Mouse (Mus musculus): ENCODE measurements around the gene Lcn9.
A peak's percentile ranks its signal among the peaks of the same experiment; 100 is the strongest.
"Not testable (repeated sequence)": the region's sequence is repeated elsewhere in the genome, so short reads cannot be mapped to it uniquely, and the experiment has no call there.

Lcn9 gene

DNA sequence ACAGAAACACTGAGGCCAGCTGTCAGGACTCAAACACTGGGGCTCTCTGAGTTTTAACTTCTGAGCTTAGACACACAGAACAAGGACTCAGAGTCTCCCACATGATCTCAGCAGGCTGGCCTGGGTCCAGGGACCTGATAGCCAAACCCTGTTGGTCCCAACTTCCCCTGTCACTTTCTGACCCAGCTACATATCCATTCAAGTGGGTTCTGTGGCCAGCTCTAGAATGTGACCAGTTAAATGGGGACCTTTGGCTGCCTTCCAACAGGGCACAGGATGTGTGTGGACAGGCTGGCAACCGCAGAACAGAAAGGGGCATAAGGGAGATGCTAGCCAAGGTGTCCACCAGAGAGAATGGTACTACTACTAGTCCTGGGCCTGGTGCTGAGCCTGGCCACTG is at the start of gene Lcn9:
Gene Lcn9 (plus strand): TSS at position 348 of the 400 bp plus-strand sequence.
- DNase-seq, result peak; percentile 22 to 32

DNA sequence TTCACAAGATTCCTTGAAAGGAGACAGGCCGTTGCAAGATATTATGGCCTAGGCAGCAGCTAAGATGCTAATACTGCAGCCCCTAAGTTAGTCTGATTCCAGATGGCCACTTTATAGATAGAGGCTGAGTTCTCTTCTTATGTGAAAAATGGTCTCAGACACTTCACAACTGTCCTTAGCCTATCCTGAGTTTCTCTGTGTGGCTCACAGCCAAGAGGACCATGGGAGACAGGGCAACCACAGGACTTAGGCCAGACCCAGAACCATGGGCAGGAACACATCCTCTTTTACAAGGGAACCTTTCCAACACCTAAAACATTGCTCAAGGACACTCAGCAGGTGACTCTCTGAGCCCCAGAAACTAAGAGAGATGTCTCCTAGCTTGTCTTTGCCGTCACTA is 49.4 kb upstream of the Lcn9 start:
- DNase-seq, result no peak

DNA sequence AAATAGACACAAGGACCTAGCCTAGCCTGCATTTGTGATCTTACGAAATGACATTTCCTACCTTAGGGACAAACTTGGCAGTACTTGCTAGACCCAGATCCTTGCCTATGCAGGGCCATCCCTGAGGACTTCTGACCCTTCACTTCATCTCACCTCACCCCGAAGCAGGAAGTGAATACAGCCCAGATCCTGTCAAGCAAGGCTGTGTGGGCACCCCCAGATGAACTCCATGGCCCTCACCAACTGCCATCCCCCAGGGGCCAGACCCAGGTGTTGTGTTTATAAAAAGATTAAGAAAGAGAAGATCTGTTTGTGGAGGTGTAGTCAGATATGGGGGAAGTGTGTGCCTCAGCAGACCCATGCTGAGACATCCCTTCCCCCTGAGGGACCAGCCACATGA is 48.3 kb upstream of the Lcn9 start:
- DNase-seq, result no peak

DNA sequence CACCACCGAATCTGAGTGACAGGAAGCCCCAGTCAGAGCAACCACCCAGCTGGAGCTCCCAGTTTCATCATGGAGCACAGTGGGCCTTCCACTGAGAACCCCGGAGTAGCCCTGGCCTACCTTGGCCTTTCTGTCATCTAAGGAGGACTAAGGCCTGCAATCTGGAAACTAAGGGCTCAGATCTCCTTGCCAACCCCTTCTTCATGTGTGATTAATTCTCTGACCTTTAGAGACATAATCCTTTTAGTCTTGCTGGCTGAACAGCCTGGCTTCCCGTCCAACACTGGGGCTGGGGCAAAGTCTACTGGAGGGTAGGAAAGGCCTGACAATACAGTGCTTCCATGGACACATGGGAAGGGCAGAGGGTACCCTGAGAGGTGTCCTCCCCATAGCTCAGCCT is 47.0 kb upstream of the Lcn9 start:
- DNase-seq, result no peak

DNA sequence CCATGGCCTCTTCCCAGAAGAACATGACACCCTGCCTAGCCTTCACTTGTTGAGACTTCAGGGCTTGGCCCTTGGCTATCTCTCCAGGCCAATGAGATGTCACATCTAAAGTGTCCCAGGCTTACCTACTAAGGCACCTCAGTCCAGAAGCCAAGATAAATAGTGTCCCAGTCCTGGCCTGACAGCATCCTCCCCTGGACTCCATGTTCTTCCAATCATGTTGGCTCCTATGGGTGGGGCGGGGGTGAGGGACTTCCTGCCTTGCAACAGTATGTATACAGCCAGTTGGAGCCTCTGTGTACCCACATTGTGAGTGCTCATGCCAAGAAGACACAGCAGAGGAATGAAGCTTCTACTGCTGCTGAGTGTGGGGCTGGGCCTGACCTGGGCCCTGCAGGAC is 46.2 kb upstream of the Lcn9 start, which contains the start of gene Lcn11:
Gene Lcn11 (plus strand): TSS at position 301 of the 400 bp plus-strand sequence.
- no peak for DNase-seq

DNA sequence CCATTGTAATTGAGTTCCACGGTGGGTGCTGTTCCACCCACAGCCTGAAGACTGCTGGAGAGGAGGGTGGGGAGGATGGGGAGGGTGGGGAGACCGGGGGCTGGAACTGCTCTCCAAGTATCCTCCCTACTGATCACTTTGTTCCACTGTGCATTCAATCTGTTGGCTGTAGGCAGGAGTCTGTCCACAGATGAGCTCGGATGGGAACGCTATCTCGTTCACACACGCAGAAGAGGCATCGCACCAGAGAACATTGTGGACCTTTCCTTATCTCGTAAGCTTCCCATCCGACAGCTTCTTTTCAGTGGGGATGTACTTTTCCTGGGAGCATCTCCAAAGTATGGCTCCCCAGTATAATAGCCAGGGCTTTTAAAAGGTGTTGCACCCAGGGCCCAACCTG is 43.9 kb upstream of the Lcn9 start:
- DNase-seq, result no peak

DNA sequence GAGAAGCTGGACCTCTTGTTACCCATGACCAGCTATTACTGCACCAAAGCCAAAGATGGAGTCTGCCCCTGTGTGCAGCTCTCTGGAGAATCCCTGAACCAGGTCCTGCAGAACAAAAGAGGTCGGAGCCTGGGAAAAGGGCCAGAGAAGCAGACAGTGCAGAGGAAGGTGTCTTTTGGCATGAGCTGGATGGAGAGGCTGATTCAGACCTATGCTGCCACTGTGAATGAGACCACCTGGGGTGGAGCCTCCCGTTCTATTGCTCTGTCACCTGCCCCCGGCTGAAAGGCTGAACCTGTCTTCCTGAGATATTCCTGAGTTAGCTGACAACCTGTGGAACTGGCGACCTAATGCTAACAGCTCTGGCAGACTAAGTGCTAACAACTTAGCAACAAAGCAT is 42.0 kb upstream of the Lcn9 start:
- no peak for DNase-seq

DNA sequence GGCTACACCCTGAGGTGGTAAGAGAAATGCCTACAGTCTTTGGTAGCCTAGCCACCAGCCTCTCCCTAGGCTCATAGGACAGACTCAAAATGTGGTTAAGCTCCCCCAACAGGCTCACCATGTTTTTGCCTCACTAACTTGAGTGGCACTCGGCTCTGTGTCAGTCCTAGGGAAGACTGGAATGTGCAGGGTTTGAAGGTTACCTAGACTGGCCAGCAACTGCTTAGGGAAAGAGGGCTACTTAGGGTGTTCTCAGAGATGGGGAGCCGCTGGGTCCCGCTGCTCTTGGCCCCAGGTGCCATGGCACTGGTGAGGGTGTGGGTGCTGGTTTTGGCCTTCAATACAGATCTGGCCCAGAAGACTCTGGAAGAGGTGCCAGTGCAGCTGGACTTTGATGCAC is 41.0 kb upstream of the Lcn9 start, which contains the start of gene Gm13539:
Gene Gm13539 (plus strand): TSS at position 301 of the 400 bp plus-strand sequence.
- no peak for DNase-seq

DNA sequence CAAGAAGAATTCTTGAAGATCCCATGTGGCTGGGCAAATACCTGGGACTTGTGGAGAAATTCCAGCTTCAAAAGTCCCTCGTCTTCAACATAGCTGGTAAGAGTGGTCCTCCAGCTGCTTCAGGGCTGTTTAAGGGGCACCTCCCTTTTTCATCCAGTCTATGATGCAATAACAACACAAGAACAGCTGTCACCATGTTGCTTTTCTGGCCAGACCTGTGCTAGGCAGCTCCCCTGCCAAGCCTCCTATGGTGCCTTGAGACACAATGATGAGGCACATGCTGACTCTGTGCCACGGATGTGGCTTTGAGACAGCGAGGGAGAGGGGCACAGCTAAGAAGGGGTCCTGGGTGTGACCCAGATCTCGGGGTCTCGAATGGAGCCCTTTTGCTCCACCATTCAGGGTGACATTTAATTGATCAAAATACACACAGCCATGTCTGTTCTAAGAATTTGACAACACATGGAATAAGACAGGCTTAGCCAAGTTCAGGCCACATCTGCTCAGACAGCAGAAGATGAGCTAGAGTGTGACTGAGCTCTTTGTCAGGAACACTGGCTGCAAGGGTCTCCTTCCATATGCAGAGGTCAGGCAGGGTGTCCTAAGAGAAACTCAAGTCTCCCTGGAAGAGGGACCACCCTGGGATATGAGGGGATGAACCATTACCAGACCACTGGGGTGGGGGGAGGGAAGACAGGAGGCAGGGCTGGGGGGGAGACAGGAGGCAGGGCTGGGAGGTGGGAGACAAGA is 37.2 kb upstream of the Lcn9 start:
- DNase-seq, result no peak

DNA sequence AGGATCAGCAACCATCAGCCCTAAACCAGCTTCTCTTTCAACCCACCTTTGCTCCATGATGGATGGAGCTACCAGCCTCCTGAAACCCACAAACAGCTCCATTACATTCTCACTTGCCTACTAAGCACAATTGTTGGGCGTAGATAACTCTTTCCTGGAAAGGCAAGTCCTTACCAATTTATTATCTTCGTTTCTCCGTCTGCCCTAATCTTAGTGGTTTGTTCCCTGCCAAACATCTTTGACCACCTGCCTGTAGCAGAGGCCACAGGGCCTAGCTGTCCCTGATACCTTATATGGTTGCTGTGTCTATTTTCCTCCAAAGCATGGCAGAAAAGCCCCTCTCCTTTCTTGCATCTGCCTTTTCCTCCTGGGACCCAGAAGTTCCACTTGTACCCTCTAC is 33.9 kb upstream of the Lcn9 start:
- no peak for DNase-seq

DNA sequence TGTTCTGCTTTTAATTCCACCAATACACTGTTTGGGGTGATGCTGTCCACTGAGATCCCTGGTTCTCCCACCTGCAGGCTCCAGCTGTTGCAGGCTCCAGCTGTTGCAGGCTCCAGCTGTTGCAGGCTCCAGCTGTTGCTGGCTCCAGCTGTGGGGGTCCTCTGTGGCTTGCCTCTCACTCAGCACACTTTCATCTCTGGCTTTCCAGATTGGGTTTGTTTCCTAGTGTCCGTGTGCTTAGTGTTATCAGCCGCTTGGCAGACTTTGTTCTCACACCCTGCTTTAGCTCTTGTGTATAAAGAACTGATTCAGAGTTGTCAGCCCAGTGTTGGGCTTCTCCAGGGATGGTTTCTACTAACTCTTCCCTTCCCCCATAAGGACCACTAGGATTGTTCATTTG is 25.3 kb upstream of the Lcn9 start:
- DNase-seq, result peak; percentile 28 to 38

DNA sequence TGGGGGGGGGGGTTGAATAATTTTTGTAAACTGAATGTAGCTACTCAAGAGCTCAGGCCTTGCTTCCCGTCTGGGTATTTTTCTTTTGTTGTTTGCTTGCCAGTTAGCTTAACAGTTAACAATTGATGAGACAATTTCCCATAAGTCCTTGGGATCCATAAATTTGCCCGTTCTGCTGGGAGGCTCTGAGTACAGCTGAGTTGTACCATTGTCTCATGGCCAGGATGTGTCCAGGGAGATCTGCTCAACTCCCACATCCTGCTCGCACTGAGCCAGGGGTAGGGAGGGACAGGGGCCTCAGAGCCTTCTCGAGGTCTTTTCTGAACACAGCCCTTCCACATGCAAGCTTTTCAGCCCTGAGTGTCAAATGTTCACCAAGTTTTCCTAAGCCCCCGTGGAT is 24.9 kb upstream of the Lcn9 start:
- peak; percentile 11 to 18 for DNase-seq

DNA sequence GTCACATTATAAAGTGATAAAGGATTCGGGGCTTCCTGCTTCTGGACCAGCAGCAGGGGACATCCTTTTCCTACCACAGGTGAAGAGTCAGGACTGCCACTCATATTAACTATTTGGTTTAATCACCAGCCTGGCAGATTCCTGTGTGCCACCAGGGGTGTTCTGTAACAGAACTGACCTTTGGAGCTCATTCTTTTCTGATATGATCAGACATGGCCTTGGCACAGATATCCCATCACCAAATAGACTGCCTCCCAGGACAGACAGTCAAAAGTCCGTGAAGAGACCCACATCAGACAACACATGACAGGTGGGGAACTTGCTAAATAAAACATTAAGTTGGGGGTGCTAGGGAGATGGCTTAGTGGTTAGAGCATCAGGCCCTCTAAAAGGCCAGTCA is 11.2 kb upstream of the Lcn9 start:
- DNase-seq, result no peak

DNA sequence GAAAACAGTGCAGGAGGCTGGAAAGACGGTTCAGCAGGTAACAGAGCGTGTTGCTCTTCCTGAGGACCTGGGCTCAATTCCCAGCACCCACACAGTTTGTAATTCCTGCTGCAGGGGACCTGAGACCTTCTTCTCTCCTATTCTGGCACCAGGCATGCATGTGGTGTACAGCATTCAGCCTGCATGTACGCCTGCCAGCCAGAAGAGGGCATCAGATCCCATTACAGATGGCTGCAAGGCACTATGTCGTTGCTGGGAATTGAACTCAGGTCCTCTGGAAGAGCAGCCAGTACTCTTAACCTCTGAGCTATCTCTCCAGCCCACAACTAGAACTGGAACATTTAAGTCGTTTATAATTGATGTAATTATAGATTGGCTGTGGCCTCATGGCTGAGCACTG is 9.6 kb upstream of the Lcn9 start:
- DNase-seq, result no peak

DNA sequence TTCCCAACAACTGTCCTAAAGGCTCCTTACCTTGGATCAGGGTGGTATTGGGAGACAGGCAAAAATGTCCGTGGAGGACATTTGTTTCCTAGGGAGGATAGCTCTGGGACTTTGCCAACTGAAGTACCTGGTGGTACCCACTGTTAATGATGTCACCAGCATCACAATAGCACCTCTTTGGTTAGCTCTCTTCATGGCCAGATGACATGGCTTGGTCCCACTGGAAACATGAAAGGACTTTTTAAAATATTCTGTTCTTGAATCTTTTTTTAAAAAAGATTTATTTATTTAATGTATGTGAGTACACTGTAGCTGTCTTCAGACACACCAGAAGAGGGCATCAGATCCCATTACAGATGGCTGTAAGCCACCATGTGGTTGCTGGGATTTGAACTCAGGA is 7.2 kb upstream of the Lcn9 start, which contains the start of gene Glt6d1:
Gene Glt6d1 (minus strand): TSS at position 101 of the 400 bp plus-strand sequence.
- not testable (repeated sequence) for DNase-seq

DNA sequence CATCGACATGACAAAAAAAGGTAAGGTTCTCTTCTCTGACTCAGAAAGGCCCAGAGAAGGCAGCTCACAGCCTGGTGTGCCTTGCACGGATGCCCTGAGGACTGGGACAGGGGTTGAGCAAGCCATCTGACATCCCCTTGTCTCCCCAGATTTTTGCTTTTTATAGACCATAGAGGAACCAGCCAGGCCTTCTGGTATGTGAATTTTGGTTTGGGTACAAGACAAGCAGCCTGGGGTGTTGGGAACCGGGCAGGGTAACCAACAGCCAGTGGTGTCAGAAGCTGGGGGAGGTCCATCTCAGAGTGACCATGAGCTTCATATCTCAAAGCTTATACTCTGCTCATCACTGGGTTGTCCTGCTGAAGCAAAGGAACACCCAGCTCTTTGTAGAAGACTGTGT is 1.8 kb downstream of the Lcn9 start:
- no peak for DNase-seq

DNA sequence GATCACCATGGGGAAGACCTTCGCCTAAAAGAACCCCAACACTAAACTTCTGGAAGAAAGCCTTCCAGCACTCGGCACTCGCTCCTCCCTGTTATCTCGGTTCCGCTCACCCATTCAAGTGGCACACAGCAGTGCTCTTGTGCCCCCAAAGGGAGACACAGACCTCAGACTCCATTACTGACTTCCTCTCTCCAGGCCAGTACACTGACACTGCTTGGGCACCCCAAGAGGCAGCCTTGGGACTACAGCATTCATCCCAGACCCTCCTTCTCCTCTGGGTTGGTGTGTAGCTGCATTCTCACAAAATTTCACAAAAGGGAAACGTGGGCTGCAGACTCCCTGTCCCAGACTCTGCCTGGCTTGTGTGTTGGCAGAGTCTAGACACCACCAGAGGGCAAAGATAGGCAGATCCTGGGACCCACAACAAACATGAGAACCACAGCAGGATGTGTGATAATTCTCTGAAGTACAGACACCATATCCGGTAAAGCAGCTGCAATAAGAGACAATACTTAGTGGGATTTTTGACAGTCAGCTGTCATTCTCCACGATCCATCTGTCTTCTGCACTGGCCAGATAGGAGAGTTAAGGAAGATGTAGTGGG is 5.5 kb downstream of the Lcn9 start:
- DNase-seq, result no peak

DNA sequence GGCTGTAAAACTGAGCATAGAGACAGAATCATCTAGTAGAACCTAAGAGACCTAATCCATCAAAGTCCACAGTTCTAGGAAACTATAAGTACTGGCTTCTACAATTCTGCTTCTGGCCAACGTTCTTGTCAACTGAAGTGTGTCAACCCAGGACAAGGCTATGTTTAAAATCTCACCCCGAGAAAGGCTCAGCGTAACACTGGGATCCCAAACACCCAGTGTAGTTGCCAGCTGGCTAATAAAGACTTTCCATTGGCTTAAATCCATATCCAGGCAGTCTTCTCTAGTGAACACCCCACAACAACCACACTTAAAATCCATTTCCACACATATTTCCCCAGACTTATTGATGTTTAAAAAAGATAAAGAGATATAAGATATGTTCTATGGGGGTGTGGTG is 7.8 kb downstream of the Lcn9 start:
- no peak for DNase-seq

DNA sequence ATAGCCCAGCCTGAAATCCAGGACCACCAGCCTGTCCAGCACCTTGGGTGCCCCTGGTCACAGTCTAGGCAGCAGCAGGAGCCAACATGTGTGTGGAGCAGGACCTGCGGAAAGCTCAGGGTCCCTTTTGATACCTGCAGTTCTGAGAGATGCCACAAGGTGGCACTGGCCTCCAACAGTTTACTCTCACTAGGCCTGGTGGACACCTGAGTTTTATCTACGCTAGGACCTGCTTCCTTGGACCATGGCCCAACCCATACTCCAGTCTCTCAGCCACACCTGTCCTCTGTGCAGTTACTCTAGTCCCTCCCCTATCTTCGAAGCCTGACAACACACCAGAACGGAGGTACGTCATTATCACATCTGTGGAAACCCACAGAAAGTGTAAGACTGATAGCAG is 13.3 kb downstream of the Lcn9 start:
- peak; percentile 84 for DNase-seq

DNA sequence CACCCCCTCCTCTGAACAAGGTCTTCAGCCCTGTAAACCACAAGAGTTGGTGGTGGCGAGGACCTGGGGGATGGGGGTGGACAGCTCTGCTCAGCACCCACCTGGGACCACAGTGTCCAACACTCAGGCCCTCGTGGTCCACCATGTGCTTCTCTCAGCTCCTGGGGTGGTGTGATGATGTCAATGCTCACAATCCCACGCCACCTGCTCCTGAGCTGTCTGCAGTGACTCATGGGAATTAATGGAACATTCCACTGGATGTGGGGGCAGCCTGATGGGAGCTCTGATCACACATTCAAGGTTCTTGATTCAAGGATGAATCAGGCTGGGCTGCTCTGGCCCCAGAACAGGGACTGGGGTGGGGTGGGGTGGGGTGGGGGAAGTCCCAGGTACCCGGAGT is 19.2 kb downstream of the Lcn9 start:
- no peak for DNase-seq

DNA sequence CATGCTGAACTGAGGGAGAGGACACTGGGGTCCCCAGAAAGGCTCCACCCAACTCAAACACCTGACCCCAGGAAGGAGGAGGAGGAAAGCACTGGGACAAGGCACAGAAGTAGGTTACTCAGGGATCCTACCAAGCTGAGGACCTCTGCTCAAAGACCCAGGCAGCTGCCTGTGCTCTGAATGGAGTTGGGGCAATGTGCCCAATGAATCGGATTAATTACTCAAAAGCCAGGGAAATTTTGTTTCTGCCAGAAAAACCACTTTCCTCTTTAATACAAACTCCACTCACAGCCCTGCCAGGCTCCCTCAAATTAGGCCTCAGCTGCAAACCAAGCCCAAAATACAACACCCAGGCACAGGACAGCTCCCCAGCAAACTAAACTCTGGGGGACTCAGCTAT is 19.8 kb downstream of the Lcn9 start:
- DNase-seq, result no peak

DNA sequence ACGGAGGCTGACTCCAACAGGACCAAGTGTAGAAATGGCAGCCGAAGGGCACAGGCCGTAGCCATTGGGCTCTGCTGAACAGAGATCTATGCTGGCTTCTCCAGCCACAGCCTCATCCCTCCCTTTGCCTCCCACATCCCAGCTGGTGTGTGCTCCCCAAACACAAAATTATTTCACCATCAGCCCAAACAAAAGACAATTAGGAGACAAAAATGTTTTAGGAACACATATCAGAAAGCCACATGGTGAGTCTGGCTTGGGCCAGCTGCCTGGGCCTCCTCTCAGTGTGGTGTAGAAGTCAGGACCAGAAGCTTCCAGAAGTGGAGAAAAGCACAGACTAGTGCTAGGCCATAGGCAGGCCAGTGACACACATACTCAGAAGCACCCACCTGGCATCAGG is 21.1 kb downstream of the Lcn9 start:
- no peak for DNase-seq

DNA sequence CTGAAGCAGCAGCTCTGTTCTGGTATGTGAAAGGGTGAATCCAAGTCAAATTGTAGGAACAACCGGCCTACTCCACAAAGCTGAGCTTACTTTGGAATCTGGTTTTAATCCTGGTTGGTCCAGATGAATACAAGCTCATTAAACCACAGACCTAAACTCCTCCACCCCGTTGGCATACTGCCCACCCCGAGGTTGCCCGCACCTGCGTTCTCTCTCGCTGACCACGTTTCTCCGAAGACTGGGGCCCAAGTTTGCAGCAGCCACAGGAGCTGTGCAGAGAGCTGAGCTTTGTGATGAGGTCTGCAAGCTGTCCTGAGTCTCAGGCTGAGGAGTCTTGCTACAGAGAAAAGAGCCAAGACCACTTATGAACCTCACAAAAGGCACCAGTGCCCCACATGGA is 23.6 kb downstream of the Lcn9 start:
- DNase-seq, result no peak

DNA sequence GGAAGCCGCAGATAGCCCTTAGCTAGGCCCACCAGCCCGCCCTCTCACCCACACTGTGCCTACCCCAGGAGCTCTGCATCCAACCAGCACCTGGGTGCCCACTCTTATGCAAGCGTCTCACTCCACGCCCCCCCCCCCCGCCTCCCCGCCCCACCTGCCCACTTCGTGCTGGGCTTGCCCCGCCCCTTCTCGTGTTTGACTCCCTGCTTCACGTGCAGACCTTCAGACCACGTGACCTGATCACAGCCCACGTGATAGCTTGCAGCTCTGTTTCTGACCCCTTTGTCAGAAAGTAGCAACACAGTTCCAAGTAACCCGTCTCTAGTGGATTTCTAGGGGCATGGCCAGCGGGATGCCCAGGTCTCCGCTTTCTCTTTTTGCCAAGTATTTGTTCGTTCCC is 24.3 kb downstream of the Lcn9 start, which contains the start of gene Sohlh1:
Gene Sohlh1 (minus strand): TSS at position 23 of the 400 bp plus-strand sequence.
- no peak for DNase-seq

DNA sequence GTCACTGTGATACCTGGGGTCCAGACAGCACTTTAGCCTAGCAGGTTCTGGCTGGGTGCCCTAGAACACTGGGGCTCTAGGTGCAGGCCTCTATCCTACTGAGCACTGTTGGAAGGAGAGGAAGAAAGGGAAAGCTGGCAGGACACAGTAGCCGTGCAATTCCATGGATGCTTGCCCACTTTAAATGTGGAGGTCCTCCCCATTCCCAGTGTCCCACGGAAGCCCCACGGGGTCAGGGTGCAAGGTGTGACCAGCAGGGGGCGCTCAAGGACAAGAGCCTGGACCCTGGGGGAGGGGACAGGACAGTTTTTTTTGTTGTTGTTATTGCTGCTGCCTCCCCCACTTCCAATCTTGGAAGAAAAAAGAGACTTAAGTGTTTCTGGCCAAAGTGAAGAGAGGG is 27.4 kb downstream of the Lcn9 start:
- DNase-seq, result peak; percentile 66 to 70

Data from kidney, postnatal 4 days (tissue).